Mouse (Mus musculus) heart, postnatal 36 days (tissue): ENCODE results near the gene Slc16a1. TPM values are rescaled to one million over a fixed set of nuclear protein-coding genes. Genes with fewer than 3 reads are reported as not detected.
"Not testable (repeated sequence)": the region's sequence is repeated elsewhere in the genome, so short reads cannot be mapped to it uniquely, and the experiment has no call there.

ENCODE experiments used
- DNase-seq, 2 experiments: peaks; one replicate each; pipeline ENCODE4 v3.0.0; 2021 to 2022
- intact Hi-C: fragments of 180-260 bp; cut with DNase I; formaldehyde crosslinking; loops from one replicate; pipeline ENCODE4 v1.15.1; 2025
- total RNA-seq, 2 experiments: library from RNA; stranded (reverse); gene quantifications; 2 replicates each; pipeline ENCODE4 v1.2.3; 2021

Gene Slc16a1
- total RNA-seq, 2 experiments from 2014 or later = 163 to 166 TPM

DNA sequence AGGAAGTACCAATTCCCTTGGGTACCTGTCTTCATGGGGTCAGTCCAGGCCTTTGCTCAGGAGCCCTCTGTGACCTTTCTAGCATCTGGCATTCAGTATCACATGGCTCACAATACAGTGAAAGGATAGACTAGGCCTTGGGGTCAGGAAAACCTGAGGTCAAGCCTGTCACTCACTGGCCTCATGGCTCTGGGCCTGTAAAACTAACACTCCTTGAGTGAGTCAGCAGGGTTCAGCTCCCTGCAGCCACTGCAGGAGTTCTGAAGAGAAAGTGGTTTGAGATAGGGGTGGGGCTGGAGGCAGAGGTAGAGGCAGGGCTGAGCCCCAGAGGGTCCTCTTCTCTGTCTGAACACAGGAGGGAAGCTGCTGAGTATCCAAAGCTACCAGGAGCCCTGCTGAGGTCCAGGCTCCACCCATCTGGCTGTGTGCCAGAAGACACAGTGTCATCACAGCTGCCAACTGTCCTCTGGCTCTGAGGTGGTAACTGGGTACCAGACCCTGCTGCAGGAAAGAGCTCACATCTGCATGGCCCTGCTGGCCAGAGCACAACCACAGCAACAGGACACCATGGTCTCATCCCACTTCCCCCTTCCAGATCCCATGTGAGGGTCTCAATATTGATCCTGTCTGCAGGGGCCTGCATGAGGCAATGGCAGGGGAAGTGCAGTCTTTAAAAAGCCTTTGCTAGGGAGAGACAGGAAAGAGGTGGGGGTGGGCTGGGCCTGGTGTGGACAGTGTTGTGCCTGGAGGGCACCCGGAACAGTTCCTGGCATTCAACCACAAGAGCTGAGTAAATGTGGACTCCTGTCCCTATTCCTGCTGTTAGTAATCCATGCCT lies 31.9 kb downstream of the Slc16a1 start:
- DNase-seq = not testable (repeated sequence)
- intact Hi-C loops = loop anchor here (10.0 kb wide), 1 partner anchor 156 kb away; the partner anchor contains the start of gene Lrig2

- DNase-seq = no peak
- intact Hi-C loops = loop anchor here (10.0 kb wide), 1 partner anchor 157 kb away; the partner anchor contains the start of gene Lrig2
Measured at GRCm38 (mm10) chr3:104671543-104671942, 33.1 kb downstream of the Slc16a1 start.

GRCm38 (mm10) chr3:104672041-104672440 lies 33.6 kb downstream of the Slc16a1 start:
- DNase-seq = no peak
- intact Hi-C loops = loop anchor here (10.0 kb wide), 1 partner anchor 157 kb away; the partner anchor contains the start of gene Lrig2

DNA sequence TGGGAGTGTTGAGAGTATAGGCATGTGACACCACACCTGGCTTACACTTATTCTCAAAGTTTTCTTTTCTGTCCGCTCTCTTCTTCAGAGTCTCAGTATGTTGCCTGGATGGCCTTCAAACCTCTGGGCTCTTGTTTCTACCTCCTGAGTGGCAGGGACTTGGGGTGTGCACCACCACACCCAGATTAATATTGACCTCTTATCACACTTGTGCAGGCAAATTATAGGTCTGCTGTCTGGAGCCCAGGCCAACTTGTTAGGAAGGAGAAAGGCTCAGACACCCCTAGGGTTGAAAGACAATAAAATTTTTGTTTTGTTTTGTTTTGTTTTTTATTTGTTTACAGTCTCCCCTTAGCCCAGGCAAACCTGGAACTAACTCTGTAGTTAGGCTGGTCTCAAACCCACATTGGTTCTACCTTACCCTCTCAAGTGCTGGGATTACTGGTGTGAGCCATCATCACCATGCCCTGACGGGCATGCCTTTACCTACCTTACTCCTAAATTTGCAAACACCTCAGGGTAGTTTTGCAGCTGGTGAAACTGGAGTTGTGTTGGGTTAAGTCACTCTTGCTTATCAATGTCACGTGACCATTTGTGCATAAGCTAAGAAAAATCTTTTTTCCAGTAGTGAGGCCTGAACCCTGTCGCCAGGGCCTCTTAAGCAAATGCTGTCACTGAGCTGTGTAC lies 35.3 kb downstream of the Slc16a1 start:
- intact Hi-C loops = loop anchor here (10.0 kb wide), 1 partner anchor 159 kb away; the partner anchor contains the start of gene Lrig2
- DNase-seq = no peak

DNA sequence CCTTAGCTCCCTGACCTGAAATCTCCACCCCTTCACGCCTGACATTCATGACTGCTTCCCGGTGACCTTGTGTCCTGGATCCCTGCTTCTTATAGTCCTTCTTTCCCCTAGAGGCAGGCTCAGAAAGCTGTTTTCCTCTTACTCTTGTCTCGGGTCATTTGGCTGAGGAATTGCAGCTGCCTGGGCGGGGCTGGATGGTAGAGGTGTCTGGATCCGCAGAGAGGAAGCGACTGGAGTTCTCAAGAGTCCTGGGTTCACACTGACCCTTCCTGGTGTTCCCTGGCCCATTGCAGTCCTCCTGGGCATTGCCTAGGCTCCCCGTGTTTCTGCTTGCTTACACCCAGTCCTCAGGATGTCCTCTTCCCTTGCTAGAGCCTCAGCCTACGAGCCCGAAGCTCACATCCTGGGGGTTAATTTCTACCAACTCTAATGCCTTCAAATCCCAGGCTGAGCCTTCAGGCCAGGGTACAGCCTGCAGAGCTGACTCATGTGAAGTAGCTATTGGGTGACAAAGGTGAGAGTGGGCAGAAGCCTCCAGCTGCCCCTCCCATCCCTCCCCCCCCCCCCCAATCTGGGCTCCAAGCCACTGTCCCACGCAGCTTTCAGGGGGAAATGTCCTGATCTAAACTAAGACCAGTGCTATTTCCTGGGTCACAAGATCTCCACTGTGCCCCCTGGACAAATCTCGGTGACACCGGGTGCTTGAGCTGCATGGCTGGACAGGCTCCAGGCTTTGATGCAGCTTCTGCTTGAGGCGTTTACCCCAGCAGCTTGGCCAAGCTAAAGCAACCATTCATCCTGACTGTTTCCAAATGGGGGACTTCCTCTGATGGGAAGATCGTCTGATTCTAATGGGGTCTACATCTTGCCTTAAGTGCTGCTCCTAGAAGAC lies 36.1 kb downstream of the Slc16a1 start:
- intact Hi-C loops = loop anchor here (1.0 to 10.0 kb wide), 3 partner anchors 29 to 160 kb away; partner anchors contain the start of gene Lrig2
- DNase-seq = peak; percentile 51 to 52

- DNase-seq = peak; percentile 81
- intact Hi-C loops = loop anchor here (1.0 to 10.0 kb wide), 3 partner anchors 30 to 161 kb away; partner anchors contain the start of gene Lrig2
Measured at GRCm38 (mm10) chr3:104675258-104675851, 36.9 kb downstream of the Slc16a1 start.

DNA sequence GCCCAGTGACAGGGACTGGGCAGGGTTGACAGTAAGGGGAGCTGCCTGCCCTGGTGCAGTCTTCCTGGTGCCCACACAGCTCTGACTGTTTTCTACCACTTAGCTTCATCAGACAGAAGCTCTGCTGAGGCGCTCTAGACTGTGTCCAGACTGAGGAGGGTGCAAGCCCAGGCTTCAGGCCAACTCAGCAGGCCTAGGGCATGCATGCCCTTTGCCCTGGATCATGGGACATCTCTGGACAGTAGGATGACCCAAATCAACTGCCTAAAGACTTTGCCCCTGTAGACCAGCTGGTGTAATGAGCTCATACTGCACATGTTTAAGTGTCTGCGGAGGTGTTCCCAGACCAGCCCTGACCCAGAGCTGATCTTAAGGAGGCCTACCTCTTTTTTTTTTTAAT lies 39.3 kb downstream of the Slc16a1 start:
- no peak for DNase-seq
- intact Hi-C loops = loop anchor here (10.0 kb wide), 1 partner anchor 163 kb away; the partner anchor contains the start of gene Lrig2

DNA sequence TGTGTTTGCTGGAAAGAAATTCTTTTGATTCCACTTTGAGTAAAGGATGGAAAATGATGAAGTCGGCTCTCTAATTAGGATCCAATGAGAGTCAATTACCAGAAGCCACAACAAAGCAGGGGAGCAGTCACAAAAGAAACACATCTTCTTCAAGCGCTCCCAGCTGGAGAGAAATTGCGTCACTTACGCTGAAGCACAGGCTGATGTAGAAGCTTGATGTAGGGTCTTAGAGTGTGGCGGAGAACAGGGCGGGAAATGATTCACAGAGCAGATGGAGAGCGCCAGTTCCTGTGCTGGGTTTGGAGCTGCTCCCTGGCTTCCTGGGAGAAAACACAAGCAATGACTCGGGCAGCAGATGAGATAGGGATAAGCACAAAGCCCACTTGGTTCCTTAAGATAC lies 40.4 kb downstream of the Slc16a1 start:
- intact Hi-C loops = loop anchor here (10.0 kb wide), 1 partner anchor 164 kb away; the partner anchor contains the start of gene Lrig2
- no peak for DNase-seq

- intact Hi-C loops = loop anchor here (1.0 kb wide), 1 partner anchor 142 kb away; no protein-coding TSS in a partner anchor
- DNase-seq = peak; percentile 66 to 68
Measured at GRCm38 (mm10) chr3:104682671-104683504, 44.4 kb downstream of the Slc16a1 start.

GRCm38 (mm10) chr3:104700751-104701335 lies 62.4 kb downstream of the Slc16a1 start:
- intact Hi-C loops = no loop called here
- peak; percentile 64 to 74 for DNase-seq

- no peak for DNase-seq
- intact Hi-C loops = no loop called here
Measured at GRCm38 (mm10) chr3:104701761-104702160, 63.3 kb downstream of the Slc16a1 start.

GRCm38 (mm10) chr3:104703941-104704340 lies 65.5 kb downstream of the Slc16a1 start:
- intact Hi-C loops = no loop called here
- no peak for DNase-seq

DNA sequence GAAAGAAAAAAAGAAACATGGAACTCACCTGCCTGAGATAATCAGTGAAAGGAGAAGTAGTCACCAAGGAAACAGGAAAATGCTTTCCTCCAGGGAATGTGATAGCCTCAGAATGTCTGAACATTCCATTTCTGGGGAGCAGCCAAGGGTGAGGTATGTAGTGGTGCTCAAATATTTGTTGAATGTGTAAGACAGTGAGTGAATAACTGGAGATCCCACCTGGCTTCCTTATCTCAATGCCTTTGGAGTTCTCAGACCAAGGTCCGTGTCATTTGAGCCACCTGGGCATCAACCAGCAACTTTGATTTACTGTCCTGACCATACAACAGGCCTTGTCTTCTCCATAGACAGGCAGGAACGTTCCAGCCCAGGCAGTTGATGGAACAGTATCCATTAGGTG lies 68.0 kb downstream of the Slc16a1 start:
- DNase-seq = no peak
- intact Hi-C loops = no loop called here

DNA sequence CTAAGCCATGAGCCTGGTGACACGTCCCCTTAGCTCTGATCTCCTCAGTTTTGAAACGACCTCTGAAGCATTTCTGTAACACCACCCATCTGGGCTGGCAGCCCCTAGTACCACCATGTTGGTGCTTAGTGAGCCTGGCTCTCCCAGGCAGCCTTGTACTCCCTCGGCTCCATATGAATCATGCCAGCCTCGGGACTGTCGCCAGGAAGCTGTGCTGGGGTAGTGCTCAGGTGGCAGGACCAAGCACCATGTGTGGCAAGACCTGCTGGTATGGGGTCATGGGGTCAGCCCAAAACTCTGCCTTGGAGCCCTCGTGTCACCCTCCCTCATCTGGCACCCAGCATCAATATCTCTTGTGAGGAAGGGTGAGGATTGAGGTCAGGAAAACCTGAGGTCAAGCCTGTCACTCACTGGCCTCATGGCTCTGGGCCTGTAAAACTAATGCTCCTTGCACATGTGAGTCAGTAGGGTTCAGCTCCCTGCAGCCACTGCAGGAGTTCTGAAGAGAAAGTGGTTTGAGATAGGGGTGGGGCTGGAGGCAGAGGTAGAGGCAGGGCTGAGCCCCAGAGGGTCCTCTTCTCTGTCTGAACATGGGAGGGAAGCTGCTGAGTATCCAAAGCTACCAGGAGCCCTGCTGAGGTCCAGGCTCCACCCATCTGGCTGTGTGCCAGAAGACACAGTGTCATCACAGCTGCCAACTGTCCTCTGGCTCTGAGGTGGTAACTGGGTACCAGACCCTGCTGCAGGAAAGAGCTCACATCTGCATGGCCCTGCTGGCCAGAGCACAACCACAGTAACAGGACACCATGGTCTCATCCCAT lies 68.7 kb downstream of the Slc16a1 start:
- intact Hi-C loops, DNase-seq: not testable (repeated sequence)

DNA sequence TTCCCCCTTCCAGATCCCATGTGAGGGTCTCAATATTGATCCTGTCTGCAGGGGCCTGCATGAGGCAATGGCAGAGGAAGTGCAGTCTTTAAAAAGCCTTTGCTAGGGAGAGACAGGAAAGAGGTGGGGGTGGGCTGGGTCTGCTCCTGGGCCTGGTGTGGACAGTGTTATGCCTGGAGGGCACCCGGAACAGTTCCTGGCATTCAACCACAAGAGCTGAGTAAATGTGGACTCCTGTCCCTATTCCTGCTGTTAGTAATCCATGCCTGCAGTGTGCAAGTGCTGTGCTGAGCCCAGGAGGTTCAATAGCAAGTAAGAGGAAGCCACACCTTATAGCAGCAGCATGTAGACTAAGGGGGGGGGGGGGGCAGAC lies 69.3 kb downstream of the Slc16a1 start:
- DNase-seq, intact Hi-C loops: not testable (repeated sequence)
